Mouse (Mus musculus) hindbrain, embryonic 11.5 days (tissue): Measurements from ENCODE around the gene Hint1. TPM values are rescaled to one million over a fixed set of nuclear protein-coding genes. Genes with fewer than 3 reads are reported as not detected.

Source experiments
- ATAC-seq: fragments of 200-750 bp; cut with Nextera tagmentation; 2 replicates; pipeline ENCODE4 v1.8.0; 2017; ENCODE audit warnings: mild to moderate bottlenecking, moderate TSS enrichment, moderate library complexity; ENCODE audit not compliant: low FRiP score
- DNase-seq: peaks from one replicate; pipeline ENCODE4 v3.0.0-alpha.2; 2015; ENCODE audit warnings: low spot score
- H3K27ac ChIP-seq: fragments of 300-500 bp; sonication (generic); 2 replicates; pipeline ENCODE4 v1.5.1; 2014; ENCODE audit warnings: mild to moderate bottlenecking, low read depth, low read length
- H3K27me3 ChIP-seq: fragments of 300-500 bp; sonication (generic); 2 replicates; pipeline ENCODE4 v1.6.1; 2014; ENCODE audit warnings: mild to moderate bottlenecking, low read length, moderate library complexity, mixed read lengths; ENCODE audit not compliant: control insufficient read depth, insufficient read depth
- H3K36me3 ChIP-seq: fragments of 300-500 bp; sonication (generic); 2 replicates; pipeline ENCODE4 v1.6.1; 2014; ENCODE audit warnings: mild to moderate bottlenecking, low read length, moderate library complexity, mixed read lengths; ENCODE audit not compliant: control insufficient read depth, insufficient read depth
- H3K4me1 ChIP-seq: fragments of 300-500 bp; sonication (generic); replicated peaks from 2 replicates; pipeline ENCODE4 v1.6.1; 2014; ENCODE audit warnings: low read length, mixed read lengths; ENCODE audit not compliant: control insufficient read depth, insufficient read depth
- H3K4me2 ChIP-seq: fragments of 300-500 bp; sonication (generic); replicated peaks from 2 replicates; pipeline ENCODE4 v1.6.1; 2014; ENCODE audit warnings: mild to moderate bottlenecking, low read depth, low read length
- H3K4me3 ChIP-seq: fragments of 300-500 bp; sonication (generic); 2 replicates; pipeline ENCODE4 v1.5.1; 2014; ENCODE audit warnings: low read depth, low read length
- H3K9ac ChIP-seq: fragments of 300-500 bp; sonication (generic); 2 replicates; pipeline ENCODE4 v1.6.1; 2014; ENCODE audit warnings: low read depth, low read length
- H3K9me3 ChIP-seq: fragments of 300-500 bp; sonication (generic); 2 replicates; pipeline ENCODE4 v1.6.1; 2016; ENCODE audit warnings: low read length; ENCODE audit not compliant: control insufficient read depth
- WGBS: fragments of 180-500 bp; shearing (Covaris S2); extraction: QIAGEN DNeasy Blood & Tissue Kit; methylation state at CpG from one replicate; pipeline ENCODE4 v1.1.7; 2014; 5-methylcytosine and 5-hydroxymethylcytosine counted together
- polyA plus RNA-seq: library from polyadenylated mRNA; unstranded; fragments of >200 nt; fragmentation: Nextera tagmentation; extraction: Ambion mirVana; gene quantifications from 2 replicates; pipeline ENCODE4 v1.2.1, GENCODE M21; 2014

Gene Hint1
- polyA plus RNA-seq, 1 experiment from 2014 or later: 669 TPM

DNA sequence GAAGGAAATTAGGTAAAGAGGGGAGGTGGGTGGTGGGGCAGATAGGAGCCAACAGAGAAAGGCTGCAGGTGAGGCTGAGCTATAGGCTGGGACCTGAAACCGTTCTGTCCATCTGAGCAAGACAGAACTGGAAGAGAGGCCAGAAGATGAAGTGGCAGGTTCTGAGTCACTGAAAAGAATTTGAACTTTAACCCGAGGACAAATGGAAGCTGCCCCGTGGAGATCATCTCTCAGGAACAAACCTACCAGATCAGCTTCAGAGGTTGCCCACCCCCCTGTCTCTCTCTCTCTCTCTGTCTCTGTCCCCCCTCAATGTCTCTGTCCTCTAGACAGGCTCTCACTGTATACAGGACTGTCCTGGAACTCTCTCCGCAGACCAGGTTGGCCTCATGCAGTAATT lies 33.5 kb downstream of the Hint1 start:
- H3K36me3 ChIP-seq: no peaks in the 10 kb centered on the region
- no peak overlapping the region for H3K27ac ChIP-seq
- H3K4me3 ChIP-seq: no peak overlapping the region
- H3K9ac ChIP-seq: no peak overlapping the region
- no peaks in the 10 kb centered on the region for H3K9me3 ChIP-seq
- no peak overlapping the region for H3K4me2 ChIP-seq
- no peak for DNase-seq
- 0 out of 2 replicates have a peak, but pooled peaks cover 4% of the 10 kb centered on the region for H3K4me1 ChIP-seq
- H3K27me3 ChIP-seq: no peaks in the 10 kb centered on the region
- 68% methylated on average over 4 of the region's 4 CpGs for WGBS
- ATAC-seq: no peak

DNA sequence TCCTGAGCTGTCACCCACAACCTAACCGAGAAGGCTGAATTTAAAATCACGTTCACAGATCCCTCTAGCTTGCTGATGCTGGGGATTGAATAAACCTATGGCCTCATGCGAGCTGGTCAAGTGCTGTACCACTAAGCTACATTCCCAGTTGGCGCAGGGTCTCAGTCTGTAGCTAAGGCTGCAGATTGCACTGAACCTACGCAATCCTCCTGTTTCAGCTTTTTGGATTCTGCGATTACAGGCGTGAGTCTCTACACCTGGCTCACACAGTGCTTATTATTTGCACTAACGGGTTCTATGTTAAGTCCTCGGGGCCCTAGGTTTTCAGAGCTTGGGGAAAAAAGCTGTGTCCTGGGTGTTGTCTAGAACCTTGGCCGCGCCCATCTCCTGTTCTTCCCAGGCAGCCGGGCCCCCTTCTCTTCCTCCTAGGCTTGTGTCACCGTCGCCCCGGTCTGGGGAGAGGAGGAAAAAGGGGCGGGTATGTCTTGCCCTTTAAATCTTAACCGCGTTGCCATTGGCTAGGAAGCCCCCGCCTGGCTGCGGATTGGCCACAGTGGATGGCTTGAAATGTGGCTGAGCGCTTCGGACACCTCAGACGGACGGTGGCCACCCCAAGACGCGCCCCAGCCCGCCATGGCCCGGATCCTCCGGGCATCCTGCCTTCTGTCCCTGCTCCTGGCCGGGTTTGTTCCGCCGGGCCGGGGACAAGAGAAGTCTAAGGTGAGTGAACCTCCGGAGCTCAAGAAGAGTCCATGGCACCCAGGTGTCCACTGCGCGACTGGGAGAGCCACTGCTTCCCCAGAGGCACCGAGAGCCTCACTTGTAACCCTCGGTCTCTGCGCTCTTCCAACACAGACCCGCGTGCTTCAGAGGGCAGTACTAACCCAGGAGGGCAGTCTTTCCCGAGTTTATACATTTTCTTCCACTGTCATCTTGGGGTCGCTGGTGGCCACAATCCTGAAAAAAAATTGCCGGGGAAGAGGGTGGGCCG lies 36.4 kb downstream of the Hint1 start, which contains the start of gene Gpx3:
Gpx3 (plus strand) TSS at position 121 of the 991 bp plus-strand sequence.
- WGBS: 17% methylated on average over 44 of the region's 45 CpGs
- Histone ChIP-seq H3K4me3 (peak within 1 kb of the TSS; percentile 43), H3K27me3 (no peaks in the 10 kb centered on the region), H3K27ac (no peak within 1 kb of the TSS), H3K9me3 (no peaks in the 10 kb centered on the region), H3K4me1 (0 out of 2 replicates have a peak, but pooled peaks cover 2% of the 10 kb centered on the region), H3K4me2 (peak within 1 kb of the TSS; percentile 53), H3K9ac (peak within 1 kb of the TSS; percentile 49), H3K36me3 (no peaks in the 10 kb centered on the region)
- DNase-seq (peak; percentile 80), ATAC-seq (peak; percentile 90)

DNA sequence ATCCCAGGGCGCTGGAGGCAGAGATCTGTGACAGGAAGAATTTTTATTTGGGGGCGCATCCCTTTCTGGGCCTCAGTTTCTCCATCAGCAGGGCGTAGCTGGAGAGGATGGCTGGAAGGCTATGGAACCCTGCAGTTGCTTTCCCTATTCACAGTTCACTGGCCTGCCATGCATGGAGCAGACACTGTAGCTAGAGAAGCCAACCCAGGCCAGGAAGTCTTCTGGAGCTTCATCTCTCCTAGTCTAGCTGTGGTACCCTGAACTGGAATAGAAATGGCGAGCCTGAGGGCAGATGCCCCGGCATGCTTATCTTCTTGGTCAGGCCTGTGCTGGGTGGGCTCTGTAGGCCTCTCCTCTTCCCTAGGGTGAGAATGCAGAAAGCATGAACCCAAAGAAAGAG lies 37.2 kb downstream of the Hint1 start:
- 77% methylated on average over 5 of the region's 5 CpGs for WGBS
- peak overlapping the region; percentile 43 for H3K4me3 ChIP-seq
- H3K9me3 ChIP-seq: no peaks in the 10 kb centered on the region
- ATAC-seq (no peak), DNase-seq (no peak)
- peak overlapping the region; percentile 49; the same call in 1 of the 2 replicates for H3K9ac ChIP-seq
- H3K4me2 ChIP-seq: peak overlapping the region; percentile 53
- H3K27ac ChIP-seq: no peak overlapping the region
- H3K36me3 ChIP-seq: no peaks in the 10 kb centered on the region
- 0 out of 2 replicates have a peak, but pooled peaks cover 2% of the 10 kb centered on the region for H3K4me1 ChIP-seq
- no peaks in the 10 kb centered on the region for H3K27me3 ChIP-seq

DNA sequence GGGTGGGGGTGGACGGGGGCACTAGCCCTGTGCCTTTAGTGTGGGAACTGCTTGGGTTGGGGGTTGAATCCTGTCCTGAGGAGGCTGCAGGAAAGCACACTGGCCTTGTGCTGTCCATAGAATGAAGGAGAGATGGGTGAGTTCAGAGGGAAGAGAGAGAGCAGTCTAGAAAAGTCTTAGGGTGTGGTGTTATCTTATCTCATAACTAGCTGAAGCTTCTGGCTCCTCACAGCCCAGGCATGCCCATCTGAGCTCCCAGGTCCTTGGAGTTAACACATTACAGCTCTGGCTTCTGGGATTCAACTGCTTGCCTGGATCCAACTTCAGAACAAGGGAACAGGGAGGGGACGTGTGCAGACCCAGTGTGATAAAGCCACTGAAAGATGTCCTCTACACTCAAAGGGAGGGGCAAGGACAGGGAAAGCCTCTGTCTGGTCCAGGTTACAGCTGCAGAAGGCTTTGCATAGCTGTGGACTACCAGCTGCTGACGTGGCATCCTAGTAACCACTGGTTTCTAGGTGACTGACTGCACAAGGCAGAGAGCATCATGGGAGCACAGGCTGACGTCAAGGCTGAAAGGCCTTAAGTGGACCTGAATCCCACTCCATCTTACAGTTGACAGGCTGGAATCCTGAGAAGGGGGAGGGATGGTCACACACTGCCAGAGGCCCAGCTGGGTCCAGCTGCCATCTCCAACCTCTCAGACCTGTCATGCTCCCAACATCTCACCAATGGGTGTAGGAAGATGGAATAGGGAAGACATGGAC lies 37.9 kb downstream of the Hint1 start:
- no peak overlapping the region for H3K9ac ChIP-seq
- 43% methylated on average over 4 of the region's 4 CpGs for WGBS
- ATAC-seq (peak; percentile 48), DNase-seq (peak; percentile 50)
- H3K4me1 ChIP-seq: 0 out of 2 replicates have a peak, but pooled peaks cover 2% of the 10 kb centered on the region
- no peaks in the 10 kb centered on the region for H3K27me3 ChIP-seq
- H3K4me2 ChIP-seq: no peak overlapping the region; the same call in 1 of the 2 replicates
- no peaks in the 10 kb centered on the region for H3K36me3 ChIP-seq
- no peak overlapping the region for H3K4me3 ChIP-seq
- no peak overlapping the region for H3K27ac ChIP-seq
- no peaks in the 10 kb centered on the region for H3K9me3 ChIP-seq

DNA sequence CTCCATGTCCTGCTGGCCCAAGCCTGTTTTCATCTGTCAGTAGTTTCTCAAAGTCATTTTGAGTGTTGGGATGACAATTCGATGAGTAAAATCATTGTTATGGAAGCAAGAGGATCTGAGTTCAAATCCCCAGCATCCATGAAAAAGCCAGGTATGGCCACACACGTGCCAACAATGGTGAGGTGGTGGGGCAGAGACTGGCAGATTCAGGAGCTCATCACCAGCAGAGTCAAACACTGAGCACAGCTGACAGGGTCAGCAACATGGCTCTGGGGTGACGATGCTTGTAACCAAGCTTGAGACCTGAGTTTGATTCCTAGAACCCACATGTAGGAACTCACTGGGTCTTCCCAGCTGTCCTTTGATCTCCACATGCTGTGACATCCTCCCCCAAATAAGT lies 38.9 kb downstream of the Hint1 start:
- WGBS: 71% methylated on average over 3 of the region's 3 CpGs
- H3K4me3 ChIP-seq: no peak overlapping the region
- no peaks in the 10 kb centered on the region for H3K9me3 ChIP-seq
- H3K27me3 ChIP-seq: no peaks in the 10 kb centered on the region
- H3K36me3 ChIP-seq: no peaks in the 10 kb centered on the region
- H3K4me2 ChIP-seq: no peak overlapping the region
- 0 out of 2 replicates have a peak, but pooled peaks cover 2% of the 10 kb centered on the region for H3K4me1 ChIP-seq
- DNase-seq (no peak), ATAC-seq (no peak)
- H3K9ac ChIP-seq: no peak overlapping the region
- no peak overlapping the region for H3K27ac ChIP-seq

DNA sequence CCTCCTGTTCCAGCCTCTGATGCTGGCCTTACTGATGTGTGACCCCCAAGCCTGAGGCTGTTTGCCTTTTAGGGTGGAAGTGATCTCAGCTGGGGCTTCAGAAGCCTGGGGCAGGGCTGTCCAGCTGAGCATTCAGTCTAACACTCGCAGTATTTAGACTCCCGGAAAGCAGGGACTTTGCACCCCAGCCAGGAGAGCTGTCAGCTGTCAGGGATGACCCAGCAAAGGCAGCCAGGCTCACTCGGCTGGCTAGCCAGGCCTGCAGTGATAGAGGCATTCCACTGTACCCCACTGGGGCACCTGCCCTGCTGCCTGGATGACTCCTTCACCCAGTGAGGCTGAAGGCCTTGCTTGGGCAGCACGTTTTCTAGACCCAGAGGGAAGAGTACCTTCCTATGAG lies 39.7 kb downstream of the Hint1 start:
- H3K4me3 ChIP-seq: no peak overlapping the region
- WGBS: 75% methylated on average over 4 of the region's 4 CpGs
- H3K4me1 ChIP-seq: 0 out of 2 replicates have a peak, but pooled peaks cover 2% of the 10 kb centered on the region
- no peak for ATAC-seq
- H3K27ac ChIP-seq: peak overlapping the region; percentile 20; the same call in 1 of the 2 replicates
- DNase-seq: no peak
- no peaks in the 10 kb centered on the region for H3K27me3 ChIP-seq
- no peaks in the 10 kb centered on the region for H3K36me3 ChIP-seq
- H3K9ac ChIP-seq: no peak overlapping the region
- no peak overlapping the region for H3K4me2 ChIP-seq
- H3K9me3 ChIP-seq: no peaks in the 10 kb centered on the region

DNA sequence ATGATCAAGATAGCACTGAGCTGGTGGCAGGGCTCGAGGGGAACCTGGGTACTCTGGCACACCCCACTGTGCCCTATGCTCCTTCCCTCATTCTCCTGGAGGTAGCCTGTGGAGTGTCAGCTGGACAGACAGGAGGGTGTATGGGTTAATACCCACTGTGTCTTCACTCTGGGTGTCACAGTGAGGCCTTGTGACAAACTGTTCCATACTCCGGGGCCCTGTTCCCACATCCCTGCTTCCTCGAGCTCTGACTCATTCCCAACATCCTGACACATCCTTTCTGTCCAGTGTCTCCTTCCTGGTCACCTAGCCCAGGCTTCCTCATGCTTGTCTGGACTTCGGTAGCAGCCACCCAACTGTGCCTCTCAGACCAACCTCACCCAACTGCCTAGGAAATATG lies 40.3 kb downstream of the Hint1 start:
- no peak for ATAC-seq
- no peak overlapping the region for H3K4me2 ChIP-seq
- WGBS: 87% methylated on average over 4 of the region's 4 CpGs
- H3K9me3 ChIP-seq: no peaks in the 10 kb centered on the region
- no peak for DNase-seq
- H3K4me3 ChIP-seq: no peak overlapping the region
- H3K4me1 ChIP-seq: 0 out of 2 replicates have a peak, but pooled peaks cover 2% of the 10 kb centered on the region
- H3K27ac ChIP-seq: no peak overlapping the region
- no peaks in the 10 kb centered on the region for H3K36me3 ChIP-seq
- H3K9ac ChIP-seq: no peak overlapping the region
- no peaks in the 10 kb centered on the region for H3K27me3 ChIP-seq

DNA sequence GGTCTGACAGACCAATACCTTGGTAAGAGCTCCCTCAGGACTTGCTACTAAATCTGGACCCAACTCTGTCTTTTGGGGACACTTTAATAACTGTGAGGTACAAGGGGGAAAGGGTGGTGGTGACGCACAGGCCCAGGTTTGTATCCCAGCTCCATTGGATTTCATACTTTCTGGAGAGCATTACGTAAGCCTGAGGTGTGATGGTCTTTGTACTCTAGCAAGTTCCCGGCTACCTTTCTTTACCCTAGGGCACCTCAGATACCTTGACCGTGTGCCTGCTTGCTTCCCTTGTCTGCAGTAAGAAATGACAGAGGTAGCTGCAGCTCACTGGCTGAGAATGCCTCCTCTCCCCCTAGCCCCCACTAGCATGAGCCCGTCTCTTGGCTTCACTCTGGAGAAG lies 41.1 kb downstream of the Hint1 start:
- no peaks in the 10 kb centered on the region for H3K36me3 ChIP-seq
- no peak for ATAC-seq
- H3K4me1 ChIP-seq: 0 out of 2 replicates have a peak, but pooled peaks cover 2% of the 10 kb centered on the region
- no peak overlapping the region for H3K9ac ChIP-seq
- WGBS: 87% methylated on average over 5 of the region's 5 CpGs
- no peak overlapping the region for H3K27ac ChIP-seq
- H3K4me3 ChIP-seq: no peak overlapping the region
- no peak for DNase-seq
- no peak overlapping the region for H3K4me2 ChIP-seq
- H3K9me3 ChIP-seq: no peaks in the 10 kb centered on the region
- H3K27me3 ChIP-seq: no peaks in the 10 kb centered on the region
